ENCODE assay signal across 7 mouse cellular contexts in the genomic region with DNA sequence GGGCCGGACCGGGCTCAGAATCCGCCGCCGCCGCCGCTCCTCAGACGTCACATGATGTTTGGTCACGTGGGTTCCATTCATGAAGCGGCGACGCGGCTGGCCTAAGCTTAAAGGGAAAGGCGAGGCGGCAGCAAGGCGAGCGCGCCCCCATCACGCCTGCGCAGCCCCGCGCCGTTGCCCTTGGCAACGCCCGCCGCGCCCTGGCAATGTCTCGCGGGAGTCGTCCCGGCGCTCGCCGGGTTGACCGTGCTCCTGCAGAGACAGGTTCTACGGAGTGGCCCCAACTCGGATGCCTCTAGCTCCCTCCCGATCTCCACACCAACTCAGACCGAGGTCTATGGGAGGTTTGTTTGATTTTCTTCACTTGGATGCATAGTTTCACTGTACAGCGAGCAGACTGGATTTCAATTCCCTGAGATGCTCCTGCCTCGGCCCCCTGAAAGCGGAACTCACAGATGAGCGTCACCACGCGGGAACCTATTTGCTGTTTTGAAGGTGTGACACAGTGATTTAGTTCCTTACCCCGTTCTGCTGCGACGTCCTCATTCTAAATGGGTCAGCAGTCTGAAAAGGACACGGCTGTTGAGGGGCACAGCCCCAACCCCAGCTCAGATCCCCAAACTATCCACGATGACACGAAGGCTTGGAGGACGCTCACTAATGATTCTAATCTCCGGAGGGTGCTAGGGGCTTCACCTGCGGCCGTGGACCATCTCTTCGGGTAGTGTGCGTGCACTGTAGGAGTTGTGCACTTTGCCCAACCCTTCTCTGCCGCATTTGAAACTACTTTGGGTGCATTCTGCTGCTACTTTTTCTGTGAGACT. TPM values are rescaled to one million over a fixed set of nuclear protein-coding genes. Genes with fewer than 3 reads are reported as not detected.
A peak's percentile ranks its signal among the peaks of the same experiment; 100 is the strongest.
DNase-seq lines count a peak whose midpoint lies in the region; ATAC-seq lines count a peak whose summit lies in the region.

A gene (minus strand): TSS at position 81 of the 824 bp plus-strand sequence.

- no peaks in the 10 kb centered on the region for H3K27me3 ChIP-seq in intestine, embryonic 16.5 days (replicated peaks; ENCODE audit: control insufficient read depth, insufficient read depth, low read length)
- H3K27me3 ChIP-seq in midbrain, embryonic 11.5 days (ENCODE audit: control insufficient read depth, insufficient read depth, low read length): no peaks in the 10 kb centered on the region

- H3K4me3 ChIP-seq in intestine, embryonic 16.5 days (ENCODE audit: low read length): peak within 1 kb of the TSS; percentile 80
- H3K4me3 ChIP-seq in midbrain, embryonic 11.5 days (ENCODE audit: low read depth, low read length): peak within 1 kb of the TSS; percentile 96

- peak; percentile 86 for ATAC-seq in intestine, embryonic 16.5 days
- ATAC-seq in midbrain, embryonic 11.5 days (ENCODE audit: low FRiP score): peak; percentile 93

- intact Hi-C loops in left cerebral cortex, postnatal 36 days (cut with DNase I): no loop called here

- H3K4me2 ChIP-seq in intestine, embryonic 16.5 days (ENCODE audit: low read depth, low read length): peak within 1 kb of the TSS; percentile 84
- H3K4me2 ChIP-seq in midbrain, embryonic 11.5 days: peak within 1 kb of the TSS; percentile 94

- H3K4me1 ChIP-seq in intestine, embryonic 16.5 days (ENCODE audit: control insufficient read depth, insufficient read depth, low read length): peaks cover 32% of the 10 kb centered on the region
- peaks cover 23% of the 10 kb centered on the region for H3K4me1 ChIP-seq in midbrain, embryonic 11.5 days (ENCODE audit: control insufficient read depth, insufficient read depth, low read length)

- peak within 1 kb of the TSS; percentile 87 for H3K27ac ChIP-seq in intestine, embryonic 16.5 days (ENCODE audit: low read length)
- peak within 1 kb of the TSS; percentile 63 for H3K27ac ChIP-seq in midbrain, embryonic 11.5 days (ENCODE audit: low read depth, low read length)

- H3K36me3 ChIP-seq in intestine, embryonic 16.5 days (ENCODE audit: control insufficient read depth, insufficient read depth, low read length): peaks cover 3% of the 10 kb centered on the region; the same call in 1 of the 2 replicates
- H3K36me3 ChIP-seq in midbrain, embryonic 11.5 days (ENCODE audit: control insufficient read depth, insufficient read depth, low read length): peaks cover 4% of the 10 kb centered on the region; the same call in 1 of the 2 replicates

- DNase-seq in adrenal gland, adult 2 months: peak; percentile 96
- peak; percentile 94 for DNase-seq in embryo, embryonic 11.5 days (ENCODE audit: low read depth, low spot score)
- peak; percentile 87 to 91 for DNase-seq in gastrocnemius, postnatal 4 days (ENCODE audit: low spot score in 2 of 2)
- peak; percentile 90 to 92 for DNase-seq in left cerebral cortex, postnatal 36 days (ENCODE audit: low spot score in 2 of 2)
- peak; percentile 99 for DNase-seq in midbrain, embryonic 11.5 days (ENCODE audit: low spot score, missing footprints)
- peak; percentile 95 for DNase-seq in skeletal muscle tissue, adult 2 months (ENCODE audit: low read depth, low spot score)

- no peaks in the 10 kb centered on the region for H3K9me3 ChIP-seq in intestine, embryonic 16.5 days (ENCODE audit: control insufficient read depth, low read length)
- no peaks in the 10 kb centered on the region for H3K9me3 ChIP-seq in midbrain, embryonic 11.5 days (ENCODE audit: control insufficient read depth, low read length)

- H3K9ac ChIP-seq in intestine, embryonic 16.5 days (ENCODE audit: low read depth, low read length): peak within 1 kb of the TSS; percentile 92
- H3K9ac ChIP-seq in midbrain, embryonic 11.5 days (ENCODE audit: low read length): peak within 1 kb of the TSS; percentile 89

- 13% methylated on average over 44 of the region's 58 CpGs for WGBS in intestine, embryonic 16.5 days
- WGBS in midbrain, embryonic 11.5 days: 11% methylated on average over 56 of the region's 58 CpGs

RNA-seq across cellular contexts. Expression of the gene that starts here (rescaled TPM):
- 10 to 100 TPM; 48.1 to 60.7 TPM for total RNA-seq in adrenal gland, adult 2 months (2021)
- polyA plus RNA-seq in adrenal gland, adult 2 months (2012; rRNA removed): 54.3 and 66.9 TPM in 2 replicates
- 10 to 100 TPM; 36.7 to 42.6 TPM for total RNA-seq in gastrocnemius, postnatal 4 days (2021)
- 16.3 and 16.9 TPM in 2 replicates for polyA plus RNA-seq in intestine, embryonic 16.5 days (2015; fragmentation: Nextera tagmentation; extraction: Ambion mirVana)
- 100 to 1,000 TPM in 1 of 2 experiments, 10 to 100 TPM in 1; 76.5 to 103 TPM for total RNA-seq in left cerebral cortex, postnatal 36 days (2021)
- 18.0 and 19.7 TPM in 2 replicates for polyA plus RNA-seq in midbrain, embryonic 11.5 days (2014; fragmentation: Nextera tagmentation; extraction: Ambion mirVana)

Comparison
In these comparisons a context has a peak if more than half of its experiments do, and no peak if none do; other contexts are left out.
1. Peak in every context shown above with its lines: DNase-seq, ATAC-seq, H3K4me3 ChIP-seq and H3K27ac ChIP-seq.